Mouse (Mus musculus) limb, embryonic 15.5 days (tissue): ENCODE measurements around the gene Zdhhc18. TPM values are rescaled to one million over a fixed set of nuclear protein-coding genes. Genes with fewer than 3 reads are reported as not detected.

ENCODE experiments used
- ATAC-seq: fragments of 200-750 bp; cut with Nextera tagmentation; 2 replicates; pipeline ENCODE4 v1.8.0; 2017; ENCODE audit warnings: low read depth, moderate TSS enrichment; ENCODE audit not compliant: insufficient number of reproducible peaks, low FRiP score, low TSS enrichment
- H3K27ac ChIP-seq: fragments of 300-500 bp; sonication (generic); 2 replicates; pipeline ENCODE4 v1.5.1; 2015; ENCODE audit warnings: moderate library complexity, mild to moderate bottlenecking, inconsistent platforms
- H3K27me3 ChIP-seq: fragments of 300-500 bp; sonication (generic); 2 replicates; pipeline ENCODE4 v1.6.1; 2015; ENCODE audit warnings: inconsistent platforms
- H3K36me3 ChIP-seq: fragments of 300-500 bp; sonication (generic); 2 replicates; pipeline ENCODE4 v1.6.1; 2015; ENCODE audit warnings: inconsistent platforms
- H3K4me1 ChIP-seq: fragments of 300-500 bp; sonication (generic); 2 replicates; pipeline ENCODE4 v1.6.1; 2015; ENCODE audit warnings: inconsistent platforms
- H3K4me2 ChIP-seq: fragments of 300-500 bp; sonication (generic); 2 replicates; pipeline ENCODE4 v1.6.1; 2015; ENCODE audit warnings: mild to moderate bottlenecking, inconsistent platforms
- H3K4me3 ChIP-seq: fragments of 300-500 bp; sonication (generic); 2 replicates; pipeline ENCODE4 v1.5.1; 2015; ENCODE audit warnings: mild to moderate bottlenecking, inconsistent platforms
- H3K9ac ChIP-seq: fragments of 300-500 bp; sonication (generic); 2 replicates; pipeline ENCODE4 v1.6.1; 2015; ENCODE audit warnings: inconsistent platforms
- H3K9me3 ChIP-seq: fragments of 300-500 bp; sonication (generic); 2 replicates; pipeline ENCODE4 v1.6.1; 2016; ENCODE audit warnings: inconsistent platforms
- WGBS: fragments of 180-500 bp; shearing (Covaris S2); methylation state at CpG from one replicate; pipeline ENCODE4 v1.1.7; 2015; 5-methylcytosine and 5-hydroxymethylcytosine counted together
- microRNA-seq: library from miRNA; unstranded; fragments of <30 nt; microRNA quantifications from one replicate; pipeline ENCODE4, GENCODE M21; 2016
- polyA plus RNA-seq: library from polyadenylated mRNA; unstranded; fragments of >200 nt; fragmentation: Nextera tagmentation; extraction: Ambion mirVana; gene quantifications from 2 replicates; pipeline ENCODE4 v1.2.1, GENCODE M21; 2015

Zdhhc18 gene
- polyA plus RNA-seq, 1 experiment from 2014 or later, result 3.6 TPM

DNA sequence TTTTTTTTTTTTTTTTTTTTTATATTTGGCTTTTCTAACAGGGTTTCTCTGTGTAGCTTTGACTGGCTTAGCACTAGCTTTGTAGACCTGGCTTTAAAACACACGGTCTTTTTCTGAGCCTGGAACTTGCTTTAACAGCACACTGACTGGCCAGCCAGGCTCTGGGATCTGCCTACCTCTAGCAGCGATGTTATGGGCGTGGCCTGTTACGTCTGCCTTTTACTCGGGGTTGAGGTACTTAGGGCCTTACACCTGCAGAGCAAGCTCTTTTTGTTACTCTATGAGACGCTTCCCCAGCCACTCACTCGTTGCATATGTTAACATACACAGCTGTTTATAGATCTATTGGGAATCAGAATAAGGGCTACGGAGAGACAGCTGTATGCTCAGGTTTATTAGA is 82.7 kb downstream of the Zdhhc18 start:
- no peaks in the 10 kb centered on the region for H3K4me1 ChIP-seq
- ATAC-seq, result no peak
- no peak overlapping the region for H3K9ac ChIP-seq
- no peak overlapping the region for H3K27ac ChIP-seq
- H3K4me2 ChIP-seq, result no peak overlapping the region
- no peaks in the 10 kb centered on the region for H3K9me3 ChIP-seq
- no peaks in the 10 kb centered on the region for H3K36me3 ChIP-seq
- WGBS, result 17% methylated on average over 8 of the region's 8 CpGs
- H3K27me3 ChIP-seq, result no peaks in the 10 kb centered on the region
- H3K4me3 ChIP-seq, result no peak overlapping the region

DNA sequence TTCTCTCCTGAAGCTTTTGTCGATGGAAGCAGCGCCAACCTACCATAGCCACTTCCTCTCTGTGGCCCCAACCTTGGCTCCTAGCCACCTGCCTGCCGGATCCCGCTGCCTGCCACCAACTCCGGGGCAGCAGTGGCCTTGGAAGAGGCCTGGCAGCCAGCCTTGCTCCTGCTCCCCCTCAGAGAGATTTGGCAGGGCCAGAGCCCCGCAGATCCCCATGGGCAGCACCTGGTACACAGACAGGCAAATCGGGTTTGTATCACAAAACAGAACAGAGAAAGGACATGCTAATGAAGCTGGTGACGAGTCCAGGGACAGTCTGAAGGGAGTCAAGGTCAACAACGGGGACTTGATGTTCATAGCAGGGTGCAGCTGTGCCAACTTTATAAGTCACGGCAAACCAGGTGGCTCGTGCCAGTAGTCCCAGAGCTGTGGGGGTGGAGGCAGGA is 86.8 kb downstream of the Zdhhc18 start:
- H3K4me2 ChIP-seq, result no peak overlapping the region
- no peak for ATAC-seq
- no peak overlapping the region for H3K4me3 ChIP-seq
- no peak overlapping the region for H3K27ac ChIP-seq
- H3K27me3 ChIP-seq, result no peaks in the 10 kb centered on the region
- 66% methylated on average over 11 of the region's 11 CpGs for WGBS
- no peaks in the 10 kb centered on the region for H3K9me3 ChIP-seq
- no peaks in the 10 kb centered on the region for H3K4me1 ChIP-seq
- no peaks in the 10 kb centered on the region for H3K36me3 ChIP-seq
- no peak overlapping the region for H3K9ac ChIP-seq

DNA sequence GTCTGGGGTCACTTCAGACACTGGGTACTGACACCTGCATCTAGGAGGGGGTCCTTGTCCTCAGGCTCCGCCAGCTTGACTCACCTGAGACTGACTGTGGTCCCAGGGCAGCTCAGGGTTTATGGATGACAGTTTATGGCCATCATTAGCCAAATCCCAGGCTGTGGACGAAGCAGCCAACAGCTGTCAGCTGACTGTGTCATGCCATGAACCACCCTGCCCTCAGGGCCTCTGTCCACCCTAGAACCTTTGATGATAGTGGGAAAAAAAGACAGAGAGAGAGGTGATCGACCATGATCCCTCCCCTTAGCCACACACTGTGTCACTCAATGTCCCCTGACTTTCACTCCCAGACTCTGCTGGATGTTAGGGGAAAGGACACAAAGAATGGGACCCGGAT is 88.3 kb downstream of the Zdhhc18 start:
- Histone ChIP-seq H3K4me3 (no peak overlapping the region), H3K27me3 (no peaks in the 10 kb centered on the region), H3K4me2 (no peak overlapping the region), H3K27ac (no peak overlapping the region), H3K36me3 (no peaks in the 10 kb centered on the region), H3K9me3 (no peaks in the 10 kb centered on the region), H3K9ac (no peak overlapping the region), H3K4me1 (no peaks in the 10 kb centered on the region)
- no peak for ATAC-seq
- 44% methylated on average over 4 of the region's 4 CpGs for WGBS

DNA sequence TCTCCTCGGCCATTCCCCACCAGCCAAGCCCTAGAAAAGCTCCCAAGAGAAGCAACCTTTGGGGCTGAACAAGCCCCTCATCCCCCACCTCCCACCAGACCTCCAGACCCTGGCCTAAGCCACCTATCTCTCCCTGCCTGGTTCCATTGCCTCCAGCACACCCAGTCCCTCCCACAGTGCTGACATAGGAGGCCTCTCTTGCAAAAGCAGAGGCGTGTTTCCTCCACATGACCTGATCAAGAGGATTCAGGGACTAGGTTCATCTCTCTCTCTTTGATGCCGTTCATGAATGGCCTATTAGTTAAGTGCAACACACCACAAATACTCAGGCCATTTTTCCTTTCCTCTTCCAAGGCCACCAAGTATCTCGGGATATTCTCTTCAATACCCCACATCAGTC is 90.1 kb downstream of the Zdhhc18 start:
- Histone ChIP-seq H3K27me3 (peaks cover 6% of the 10 kb centered on the region; the same call in 1 of the 2 replicates), H3K4me3 (no peak overlapping the region), H3K4me2 (no peak overlapping the region), H3K4me1 (no peaks in the 10 kb centered on the region), H3K36me3 (no peaks in the 10 kb centered on the region), H3K9me3 (no peaks in the 10 kb centered on the region), H3K27ac (no peak overlapping the region), H3K9ac (no peak overlapping the region)
- 68% methylated on average over 4 of the region's 4 CpGs for WGBS
- ATAC-seq, result no peak

DNA sequence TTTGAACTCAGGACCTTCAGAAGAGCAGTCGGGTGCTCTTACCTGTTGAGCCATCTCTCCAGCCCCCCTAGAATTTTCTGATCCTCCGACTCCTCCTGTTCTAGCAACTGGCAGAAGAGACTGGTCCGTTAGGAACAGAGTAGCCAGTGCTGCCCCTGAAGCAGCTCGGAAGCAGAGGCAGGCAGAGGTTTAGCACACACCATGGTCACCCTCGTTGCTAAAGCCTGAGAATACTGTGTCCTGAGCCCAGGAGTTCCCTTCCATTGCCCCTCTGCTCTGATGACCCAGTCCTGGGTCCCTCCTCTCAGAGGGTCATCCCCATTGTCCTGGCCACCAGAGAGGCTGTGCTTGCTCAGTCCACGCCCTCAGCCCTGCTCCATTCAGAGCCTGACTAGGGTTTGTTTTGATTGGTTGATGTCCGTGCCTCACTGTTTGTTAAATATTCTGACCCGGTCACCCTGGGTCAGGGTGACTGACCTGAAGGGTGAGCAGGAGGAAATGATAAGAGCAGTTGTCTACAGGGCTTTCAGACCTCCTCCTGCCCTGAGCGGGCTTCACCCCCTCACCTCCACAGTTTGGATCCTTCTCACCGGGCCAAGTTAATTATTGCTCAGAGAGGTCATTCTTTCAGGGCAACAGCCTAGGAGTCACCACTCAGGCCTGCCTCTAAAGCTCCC is 92.8 kb downstream of the Zdhhc18 start:
- no peak overlapping the region for H3K4me3 ChIP-seq

More for the DNA sequence above, 92.8 kb downstream of the Zdhhc18 start:
- Histone ChIP-seq H3K36me3 (no peaks in the 10 kb centered on the region), H3K4me2 (no peak overlapping the region), H3K9me3 (no peaks in the 10 kb centered on the region), H3K4me1 (no peaks in the 10 kb centered on the region), H3K27me3 (peaks cover 12% of the 10 kb centered on the region; the same call in 1 of the 2 replicates), H3K9ac (no peak overlapping the region), H3K27ac (no peak overlapping the region)
- no peak for ATAC-seq
- WGBS, result 42% methylated on average over 10 of the region's 10 CpGs

Small RNAs within 50 kb of the gene (microRNA-seq; reads per million reads assigned to microRNA genes)
- not detected for gene Gm23158

Other genes starting within 250 kb of the Zdhhc18 start
- 11.8 and 12.6 TPM in 2 replicates for gene Tent5b, start 170.0 kb downstream of the Zdhhc18 start, polyA plus RNA-seq
- 3.7 and 4.0 TPM in 2 replicates for gene Trnp1, start 151.6 kb downstream of the Zdhhc18 start, polyA plus RNA-seq
- gene Kdf1, start 131.2 kb downstream of the Zdhhc18 start, polyA plus RNA-seq, result 22.7 and 22.9 TPM in 2 replicates
- gene Nudc, start 104.2 kb downstream of the Zdhhc18 start, polyA plus RNA-seq, result 247 and 256 TPM in 2 replicates
- not detected in 2 replicates for gene Nr0b2, start 96.8 kb downstream of the Zdhhc18 start, polyA plus RNA-seq
- 5.8 and 7.3 TPM in 2 replicates for gene Gpatch3, start 75.4 kb downstream of the Zdhhc18 start, polyA plus RNA-seq
- 15.7 and 17.2 TPM in 2 replicates for gene Gpn2, start 65.8 kb downstream of the Zdhhc18 start, polyA plus RNA-seq
- gene Sfn, start 48.0 kb downstream of the Zdhhc18 start, polyA plus RNA-seq, result 499 and 506 TPM in 2 replicates
- gene Pigv, start 22.5 kb upstream of the Zdhhc18 start, polyA plus RNA-seq, result 14.6 and 15.3 TPM in 2 replicates
- 21.7 and 24.2 TPM in 2 replicates for gene Arid1a, start 106.6 kb upstream of the Zdhhc18 start, polyA plus RNA-seq
- gene Rps6ka1, start 237.6 kb upstream of the Zdhhc18 start, polyA plus RNA-seq, result 31.5 and 35.6 TPM in 2 replicates